Mouse (Mus musculus): ENCODE measurements around the gene Gpr18. TPM values are rescaled to one million over a fixed set of nuclear protein-coding genes. Genes with fewer than 3 reads are reported as not detected.

The Gpr18 gene
- total and polyA plus RNA-seq, 3 experiments, result 0.16 to 2.2 (median 0.43) TPM

- intact Hi-C loops (cut with DNase I), result no loop called here
- no peak overlapping the region for H3K9ac ChIP-seq (ENCODE audit: low read depth, low read length)
- H3K36me3 ChIP-seq (ENCODE audit: control insufficient read depth, insufficient read depth, low read length), result no peaks in the 10 kb centered on the region
- H3K79me2 ChIP-seq (replicated peaks; ENCODE audit: control insufficient read depth, insufficient read depth, low read length), result no peaks in the 10 kb centered on the region; the same call in 1 of the 2 replicates
- WGBS, result 68% methylated on average over 8 of the region's 8 CpGs
- DNase-seq, result no peak
- H3K27me3 ChIP-seq (ENCODE audit: control insufficient read depth, insufficient read depth, low read length), result no peaks in the 10 kb centered on the region
- TF ChIP-seq POLR2A (IDR thresholded peaks at IDR 0.05; ENCODE audit: insufficient read depth, low read depth, low read length) (no peak), CTCF (IDR thresholded peaks at IDR 0.05) (no peak), EP300 (IDR thresholded peaks at IDR 0.05; ENCODE audit: insufficient read depth, low read depth, low read length) (no peak)
- no peak overlapping the region for H3K4me3 ChIP-seq
- no peak overlapping the region for H3K27ac ChIP-seq
- H3K4me1 ChIP-seq (ENCODE audit: control insufficient read depth, insufficient read depth, low read length), result peaks cover 3% of the 10 kb centered on the region
Measured at GRCm38 (mm10) chr14:121946728-121947127, 31.1 kb upstream of the Gpr18 start.

- intact Hi-C loops (cut with DNase I), result no loop called here
- Histone ChIP-seq H3K79me2 (replicated peaks; ENCODE audit: control insufficient read depth, insufficient read depth, low read length) (no peaks in the 10 kb centered on the region; the same call in 1 of the 2 replicates), H3K9ac (ENCODE audit: low read depth, low read length) (no peak overlapping the region), H3K4me3 (no peak overlapping the region), H3K27me3 (ENCODE audit: control insufficient read depth, insufficient read depth, low read length) (no peaks in the 10 kb centered on the region), H3K4me1 (ENCODE audit: control insufficient read depth, insufficient read depth, low read length) (peaks cover 2% of the 10 kb centered on the region; the same call in 1 of the 2 replicates), H3K27ac (no peak overlapping the region), H3K36me3 (ENCODE audit: control insufficient read depth, insufficient read depth, low read length) (no peaks in the 10 kb centered on the region)
- WGBS, result 78% methylated on average over 5 of the region's 5 CpGs
- TF ChIP-seq POLR2A (IDR thresholded peaks at IDR 0.05; ENCODE audit: insufficient read depth, low read depth, low read length) (no peak), CTCF (IDR thresholded peaks at IDR 0.05) (no peak), EP300 (IDR thresholded peaks at IDR 0.05; ENCODE audit: insufficient read depth, low read depth, low read length) (no peak)
- DNase-seq, result no peak
Measured at GRCm38 (mm10) chr14:121946131-121946530, 30.6 kb upstream of the Gpr18 start.

GRCm38 (mm10) chr14:121939582-121939981, 24.0 kb upstream of the Gpr18 start:
- Histone ChIP-seq H3K79me2 (replicated peaks; ENCODE audit: control insufficient read depth, insufficient read depth, low read length) (peaks cover 1% of the 10 kb centered on the region; the same call in 1 of the 2 replicates), H3K4me3 (no peak overlapping the region), H3K27ac (no peak overlapping the region), H3K36me3 (ENCODE audit: control insufficient read depth, insufficient read depth, low read length) (peaks cover 5% of the 10 kb centered on the region), H3K27me3 (ENCODE audit: control insufficient read depth, insufficient read depth, low read length) (no peaks in the 10 kb centered on the region), H3K9ac (ENCODE audit: low read depth, low read length) (no peak overlapping the region), H3K4me1 (ENCODE audit: control insufficient read depth, insufficient read depth, low read length) (peaks cover 7% of the 10 kb centered on the region)
- TF ChIP-seq POLR2A (IDR thresholded peaks at IDR 0.05; ENCODE audit: insufficient read depth, low read depth, low read length), result no peak
- TF ChIP-seq EP300 (IDR thresholded peaks at IDR 0.05; ENCODE audit: insufficient read depth, low read depth, low read length), result no peak
- no peak for TF ChIP-seq CTCF (IDR thresholded peaks at IDR 0.05)
- 71% methylated on average over 3 of the region's 3 CpGs for WGBS
- DNase-seq, result peak in 1 of 2 experiments; percentile 5
- intact Hi-C loops (cut with DNase I), result no loop called here

GRCm38 (mm10) chr14:121938256-121939191, 22.9 kb upstream of the Gpr18 start:
- Histone ChIP-seq H3K9ac (ENCODE audit: low read depth, low read length) (no peak overlapping the region), H3K4me3 (no peak overlapping the region), H3K27me3 (ENCODE audit: control insufficient read depth, insufficient read depth, low read length) (no peaks in the 10 kb centered on the region), H3K4me1 (ENCODE audit: control insufficient read depth, insufficient read depth, low read length) (peaks cover 7% of the 10 kb centered on the region), H3K79me2 (replicated peaks; ENCODE audit: control insufficient read depth, insufficient read depth, low read length) (peaks cover 1% of the 10 kb centered on the region; the same call in 1 of the 2 replicates), H3K36me3 (ENCODE audit: control insufficient read depth, insufficient read depth, low read length) (peaks cover 5% of the 10 kb centered on the region), H3K27ac (peak overlapping the region; percentile 36)
- no peak for TF ChIP-seq EP300 (IDR thresholded peaks at IDR 0.05; ENCODE audit: insufficient read depth, low read depth, low read length)
- TF ChIP-seq CTCF (IDR thresholded peaks at IDR 0.05), result no peak
- TF ChIP-seq POLR2A (IDR thresholded peaks at IDR 0.05; ENCODE audit: insufficient read depth, low read depth, low read length), result no peak
- DNase-seq, result peak in 1 of 2 experiments; percentile 19
- intact Hi-C loops (cut with DNase I), result no loop called here
- WGBS, result 62% methylated on average over 11 of the region's 11 CpGs

- Histone ChIP-seq H3K27me3 (ENCODE audit: control insufficient read depth, insufficient read depth, low read length) (no peaks in the 10 kb centered on the region), H3K4me1 (ENCODE audit: control insufficient read depth, insufficient read depth, low read length) (peaks cover 7% of the 10 kb centered on the region), H3K4me3 (no peak overlapping the region), H3K27ac (peak overlapping the region; percentile 20), H3K36me3 (ENCODE audit: control insufficient read depth, insufficient read depth, low read length) (peaks cover 5% of the 10 kb centered on the region), H3K79me2 (replicated peaks; ENCODE audit: control insufficient read depth, insufficient read depth, low read length) (peaks cover 1% of the 10 kb centered on the region; the same call in 1 of the 2 replicates), H3K9ac (ENCODE audit: low read depth, low read length) (no peak overlapping the region)
- peak; percentile 32 to 45 for DNase-seq
- WGBS, result 53% methylated on average over 11 of the region's 11 CpGs
- no peak for TF ChIP-seq CTCF (IDR thresholded peaks at IDR 0.05)
- TF ChIP-seq POLR2A (IDR thresholded peaks at IDR 0.05; ENCODE audit: insufficient read depth, low read depth, low read length), result no peak; the same call in 1 of the 2 replicates
- no peak for TF ChIP-seq EP300 (IDR thresholded peaks at IDR 0.05; ENCODE audit: insufficient read depth, low read depth, low read length)
- intact Hi-C loops (cut with DNase I), result no loop called here
Measured at GRCm38 (mm10) chr14:121937601-121938255, 22.1 kb upstream of the Gpr18 start.

All from heart, adult 2 months (tissue).